Mouse (Mus musculus): Measurements from ENCODE around the gene Surf4. TPM values are rescaled to one million over a fixed set of nuclear protein-coding genes. Genes with fewer than 3 reads are reported as not detected.

Gene Surf4
- polyA plus RNA-seq (2014; fragmentation: Illumina TruSeq; extraction: RNeasy Lipid Tissue Mini Kit (QIAGEN cat#74804); ENCODE audit: low read depth, low replicate concordance) = 77.8 TPM

GRCm38 (mm10) chr2:26933304-26934055 is at the start of gene Surf4, which contains the start of gene Stkld1:
Surf4 (minus strand) TSS chr2:26933928.
Stkld1 (plus strand) TSS chr2:26934047.

GRCm38 (mm10) chr2:26973116-26973515 is 39.4 kb upstream of the Surf4 start, which contains the start of gene Adamts13:
Adamts13 (plus strand) TSS chr2:26973416.

DNA sequence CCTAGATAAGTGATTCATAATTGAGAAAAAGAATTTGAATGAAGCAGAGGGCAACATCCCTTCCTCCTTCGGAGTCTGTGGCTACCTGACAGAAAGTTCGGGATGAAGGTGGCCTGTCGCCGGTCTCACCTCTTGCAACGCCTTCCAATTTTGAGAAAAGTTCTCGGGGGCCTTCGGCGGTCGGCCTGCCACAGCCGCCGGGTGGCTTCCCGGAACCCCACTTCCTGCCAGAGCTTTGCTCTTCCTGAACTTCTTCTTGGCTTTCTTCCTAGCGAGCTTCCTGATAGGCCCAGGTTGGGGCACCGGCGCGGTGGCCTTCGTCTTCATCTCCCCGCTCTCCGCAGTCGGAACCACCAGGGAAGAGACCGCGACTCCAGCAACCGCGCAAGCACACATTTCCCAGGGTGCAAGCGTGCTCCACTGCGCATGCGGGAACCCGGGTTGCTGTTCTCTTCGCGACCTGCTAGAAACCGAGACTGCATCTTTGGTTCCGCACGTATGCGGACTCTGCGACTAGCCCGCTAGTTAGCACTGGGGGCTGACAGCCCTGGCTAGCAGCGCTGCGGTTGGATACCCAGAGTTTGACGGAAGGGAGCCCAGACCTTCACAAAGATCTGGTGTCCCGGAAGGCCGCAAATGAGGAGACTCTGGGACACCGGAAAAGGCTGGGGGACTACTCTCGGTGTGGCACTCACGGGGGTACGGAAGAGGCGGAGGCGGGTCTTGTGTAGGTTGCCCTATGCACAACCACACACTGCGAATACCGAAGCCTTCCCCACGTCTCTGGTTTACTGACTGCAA is 30.4 kb upstream of the Surf4 start, which contains the start of gene Rexo4:
Gene Rexo4, minus strand, starts transcription at position 464 of the 801 bp plus-strand sequence.

GRCm38 (mm10) chr2:26915927-26916728 is 17.6 kb downstream of the Surf4 start, which contains the start of the genes Surf2 and Surf1:
Surf2 (plus strand) TSS chr2:26916367.
Surf1 (minus strand) TSS chr2:26916530.

DNA sequence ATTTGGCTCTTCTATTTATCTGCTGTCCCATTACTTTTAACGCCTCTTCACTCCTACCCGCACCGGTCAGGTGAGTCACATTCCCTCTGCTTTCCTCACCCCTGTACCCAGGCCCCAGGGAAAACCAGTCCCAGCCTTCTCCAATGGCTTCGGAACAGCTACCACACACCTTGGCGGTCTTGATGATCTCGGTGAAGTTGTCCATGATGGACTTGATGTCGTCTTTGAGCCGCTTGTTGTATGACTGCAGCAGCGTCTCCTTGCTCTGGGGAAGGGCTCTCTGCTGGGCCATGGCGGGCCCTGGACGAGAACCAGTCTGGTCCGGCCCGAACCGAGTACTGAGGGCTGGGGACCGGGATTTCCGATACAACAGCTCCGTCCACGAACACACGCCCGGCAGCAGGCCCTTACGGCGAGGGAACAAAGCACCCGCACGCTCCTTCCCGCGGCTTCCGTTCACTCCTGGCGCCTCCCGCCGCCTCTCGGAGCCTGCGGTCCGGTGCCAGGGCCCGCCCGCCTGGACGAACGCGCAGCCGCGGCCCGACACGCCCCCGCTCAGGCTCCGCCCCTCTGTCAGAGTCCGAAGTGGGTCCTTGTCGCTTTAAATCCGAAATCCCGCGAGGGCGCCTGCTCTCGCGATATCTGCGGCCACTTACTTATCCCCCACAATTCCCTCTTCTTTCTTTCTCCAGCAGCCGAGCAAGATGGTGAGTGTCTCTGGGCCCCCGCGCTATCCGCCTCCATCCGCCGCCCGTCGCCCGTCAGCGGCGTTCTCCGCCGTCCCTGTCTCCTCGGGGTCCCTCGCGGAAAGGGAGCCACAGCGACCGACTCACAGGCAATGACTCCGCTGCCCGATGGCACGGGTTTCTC is 23.4 kb downstream of the Surf4 start, which contains the start of the genes Med22 and Rpl7a:
Gene Med22, minus strand, starts transcription at position 554 of the 870 bp plus-strand sequence.
Gene Rpl7a, plus strand, starts transcription at position 641 of the 870 bp plus-strand sequence.

DNA sequence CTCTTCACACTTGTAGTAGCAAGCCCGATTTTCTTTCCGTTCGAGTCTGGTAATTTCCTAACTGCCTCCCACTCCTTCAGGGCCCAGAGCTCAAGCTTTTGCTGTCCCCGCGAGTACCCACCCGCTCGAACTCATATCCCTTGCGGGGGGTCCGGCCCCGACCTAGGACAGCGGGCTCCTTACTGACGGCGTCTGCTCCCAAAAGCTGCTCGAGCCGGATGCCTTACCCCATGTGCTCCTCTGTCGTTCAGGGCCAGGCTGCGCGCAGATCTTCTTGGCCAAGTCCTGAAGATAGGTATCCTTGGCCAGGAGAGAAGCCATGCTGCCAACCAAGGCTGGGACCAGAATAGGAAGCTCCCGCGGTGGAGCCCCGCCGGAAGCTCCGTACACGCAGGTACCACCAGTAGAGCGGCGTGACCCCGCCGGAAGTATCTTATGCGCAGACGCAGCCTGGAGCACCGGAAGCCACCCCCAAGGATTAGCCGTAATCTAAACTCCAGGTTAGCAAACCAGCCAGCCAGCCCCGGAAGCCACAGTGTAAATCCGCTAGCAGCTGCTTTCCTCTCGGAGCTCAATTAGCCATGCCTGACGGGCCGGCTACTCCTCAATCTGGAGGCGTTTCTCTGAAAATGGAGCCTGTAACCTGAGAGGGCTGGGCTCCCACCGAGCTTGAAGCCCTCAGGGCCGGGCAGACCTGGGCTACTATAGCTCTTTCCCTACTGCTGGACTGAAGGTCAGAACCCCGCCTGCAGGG is 31.1 kb downstream of the Surf4 start, which contains the start of gene Surf6:
Gene Surf6, minus strand, starts transcription at position 413 of the 754 bp plus-strand sequence.

Other genes with a start within 250 kb of the Surf4 start
- 5.7 TPM for gene Abo, start 68.9 kb downstream of the Surf4 start, polyA plus RNA-seq (2014; fragmentation: Illumina TruSeq; extraction: RNeasy Lipid Tissue Mini Kit (QIAGEN cat#74804); ENCODE audit: low read depth, low replicate concordance)
- gene Surf6, start 31.0 kb downstream of the Surf4 start, polyA plus RNA-seq (2014; fragmentation: Illumina TruSeq; extraction: RNeasy Lipid Tissue Mini Kit (QIAGEN cat#74804); ENCODE audit: low read depth, low replicate concordance) = 11.2 TPM
- gene Med22, start 23.3 kb downstream of the Surf4 start, polyA plus RNA-seq (2014; fragmentation: Illumina TruSeq; extraction: RNeasy Lipid Tissue Mini Kit (QIAGEN cat#74804); ENCODE audit: low read depth, low replicate concordance) = 8.1 TPM
- gene Rpl7a, start 23.2 kb downstream of the Surf4 start, polyA plus RNA-seq (2014; fragmentation: Illumina TruSeq; extraction: RNeasy Lipid Tissue Mini Kit (QIAGEN cat#74804); ENCODE audit: low read depth, low replicate concordance) = 58.1 TPM
- gene Surf2, start 17.6 kb downstream of the Surf4 start, polyA plus RNA-seq (2014; fragmentation: Illumina TruSeq; extraction: RNeasy Lipid Tissue Mini Kit (QIAGEN cat#74804); ENCODE audit: low read depth, low replicate concordance) = 10.4 TPM
- gene Surf1, start 17.4 kb downstream of the Surf4 start, polyA plus RNA-seq (2014; fragmentation: Illumina TruSeq; extraction: RNeasy Lipid Tissue Mini Kit (QIAGEN cat#74804); ENCODE audit: low read depth, low replicate concordance) = 55.3 TPM
- gene Stkld1, start 119 bp upstream of the Surf4 start, polyA plus RNA-seq (2014; fragmentation: Illumina TruSeq; extraction: RNeasy Lipid Tissue Mini Kit (QIAGEN cat#74804); ENCODE audit: low read depth, low replicate concordance) = not detected
- 56.8 TPM for gene Rexo4, start 30.5 kb upstream of the Surf4 start, polyA plus RNA-seq (2014; fragmentation: Illumina TruSeq; extraction: RNeasy Lipid Tissue Mini Kit (QIAGEN cat#74804); ENCODE audit: low read depth, low replicate concordance)
- gene Adamts13, start 39.5 kb upstream of the Surf4 start, polyA plus RNA-seq (2014; fragmentation: Illumina TruSeq; extraction: RNeasy Lipid Tissue Mini Kit (QIAGEN cat#74804); ENCODE audit: low read depth, low replicate concordance) = 0.16 TPM
- 25.0 TPM for gene Cacfd1, start 76.0 kb upstream of the Surf4 start, polyA plus RNA-seq (2014; fragmentation: Illumina TruSeq; extraction: RNeasy Lipid Tissue Mini Kit (QIAGEN cat#74804); ENCODE audit: low read depth, low replicate concordance)
- not detected for gene Slc2a6, start 94.1 kb upstream of the Surf4 start, polyA plus RNA-seq (2014; fragmentation: Illumina TruSeq; extraction: RNeasy Lipid Tissue Mini Kit (QIAGEN cat#74804); ENCODE audit: low read depth, low replicate concordance)
- not detected for gene Mymk, start 138.3 kb upstream of the Surf4 start, polyA plus RNA-seq (2014; fragmentation: Illumina TruSeq; extraction: RNeasy Lipid Tissue Mini Kit (QIAGEN cat#74804); ENCODE audit: low read depth, low replicate concordance)
- not detected for gene Adamtsl2, start 145.5 kb upstream of the Surf4 start, polyA plus RNA-seq (2014; fragmentation: Illumina TruSeq; extraction: RNeasy Lipid Tissue Mini Kit (QIAGEN cat#74804); ENCODE audit: low read depth, low replicate concordance)
- not detected for gene Fam163b, start 208.6 kb upstream of the Surf4 start, polyA plus RNA-seq (2014; fragmentation: Illumina TruSeq; extraction: RNeasy Lipid Tissue Mini Kit (QIAGEN cat#74804); ENCODE audit: low read depth, low replicate concordance)
- not detected for gene Dbh, start 231.3 kb upstream of the Surf4 start, polyA plus RNA-seq (2014; fragmentation: Illumina TruSeq; extraction: RNeasy Lipid Tissue Mini Kit (QIAGEN cat#74804); ENCODE audit: low read depth, low replicate concordance)

Measured in sigmoid colon, adult 10 weeks (tissue).